Mouse (Mus musculus) olfactory bulb, adult 2 months (tissue): ENCODE measurements around the gene Gm2974. TPM values are rescaled to one million over a fixed set of nuclear protein-coding genes. Genes with fewer than 3 reads are reported as not detected.
"Not testable (repeated sequence)": the region's sequence is repeated elsewhere in the genome, so short reads cannot be mapped to it uniquely, and the experiment has no call there.

Experiments
- H3K27ac ChIP-seq: fragments of 200-500 bp; 2 replicates; pipeline ENCODE4 v1.5.1; 2012; ENCODE audit warnings: low read depth, low read length; ENCODE audit not compliant: insufficient read depth
- H3K4me1 ChIP-seq: fragments of 200-500 bp; 2 replicates; pipeline ENCODE4 v1.6.1; 2012; ENCODE audit warnings: low read length; ENCODE audit not compliant: control insufficient read depth, insufficient read depth
- H3K4me3 ChIP-seq: fragments of 200-500 bp; 2 replicates; pipeline ENCODE4 v1.5.1; 2012; ENCODE audit warnings: mild to moderate bottlenecking, low read depth, low read length, moderate library complexity; ENCODE audit not compliant: insufficient read depth
- WGBS: fragments of 180-500 bp; shearing (Covaris S2); methylation state at CpG from one replicate; pipeline ENCODE4 v1.1.7; 2018; 5-methylcytosine and 5-hydroxymethylcytosine counted together
- polyA plus RNA-seq: library from polyadenylated mRNA; stranded (reverse); fragments of >200 nt; gene quantifications from 2 replicates; pipeline ENCODE4 v1.2.4, GENCODE M21; 2012; ENCODE audit warnings: low replicate concordance; ENCODE audit not compliant: missing spikeins, insufficient read depth, insufficient read length

The Gm2974 gene
- polyA plus RNA-seq = not detected in 2 replicates

- H3K4me3 ChIP-seq = peak within 1 kb of the TSS; percentile 41
- H3K4me1 ChIP-seq, H3K27ac ChIP-seq: not testable (repeated sequence)
- WGBS = 5% methylated on average over 37 of the region's 59 CpGs
Observed at GRCm38 (mm10) chr14:4182491-4183210, at the start of gene Gm2974. Gene Gm2974, plus strand, starts transcription at chr14:4182576.

GRCm38 (mm10) chr14:4141646-4142045 is 40.7 kb upstream of the Gm2974 start:
- H3K27ac ChIP-seq, H3K4me1 ChIP-seq, H3K4me3 ChIP-seq: not testable (repeated sequence)
- WGBS = 96% methylated on average over 4 of the region's 4 CpGs

DNA sequence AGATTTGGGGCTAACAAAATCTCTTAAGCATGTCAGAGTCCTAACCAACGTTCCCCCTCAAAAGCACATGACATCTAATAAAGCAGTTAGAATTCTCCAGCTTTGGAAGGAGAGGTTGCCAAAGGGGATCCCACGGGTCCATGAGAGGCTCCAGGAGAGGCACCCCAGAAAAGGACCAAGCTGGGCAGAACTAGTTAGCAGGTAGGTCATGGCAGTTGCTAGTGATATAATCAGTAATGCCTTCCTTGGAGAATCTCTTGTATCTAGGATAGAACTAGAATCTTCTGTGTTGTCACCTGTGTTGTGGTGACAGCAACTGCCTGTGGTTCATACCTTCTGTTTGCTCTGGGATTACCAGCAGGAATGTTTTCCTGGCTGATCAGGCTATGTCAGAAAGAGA is 17.6 kb upstream of the Gm2974 start, which contains the start of gene Gm3127:
TSS of gene Gm3127 (plus strand) at position 301 of the 400 bp plus-strand sequence.
- H3K4me1 ChIP-seq, H3K4me3 ChIP-seq: not testable (repeated sequence)
- WGBS = 75% methylated on average over 1 of the region's 2 CpGs

GRCm38 (mm10) chr14:4182030-4182429 is 346 bp upstream of the Gm2974 start:
- 3% methylated on average over 14 of the region's 14 CpGs for WGBS
- H3K4me1 ChIP-seq, H3K27ac ChIP-seq: not testable (repeated sequence)
- H3K4me3 ChIP-seq = peak overlapping the region; percentile 24

More for the DNA sequence above, 17.6 kb upstream of the Gm2974 start, which contains the start of gene Gm3127:
- H3K27ac ChIP-seq = not testable (repeated sequence)

DNA sequence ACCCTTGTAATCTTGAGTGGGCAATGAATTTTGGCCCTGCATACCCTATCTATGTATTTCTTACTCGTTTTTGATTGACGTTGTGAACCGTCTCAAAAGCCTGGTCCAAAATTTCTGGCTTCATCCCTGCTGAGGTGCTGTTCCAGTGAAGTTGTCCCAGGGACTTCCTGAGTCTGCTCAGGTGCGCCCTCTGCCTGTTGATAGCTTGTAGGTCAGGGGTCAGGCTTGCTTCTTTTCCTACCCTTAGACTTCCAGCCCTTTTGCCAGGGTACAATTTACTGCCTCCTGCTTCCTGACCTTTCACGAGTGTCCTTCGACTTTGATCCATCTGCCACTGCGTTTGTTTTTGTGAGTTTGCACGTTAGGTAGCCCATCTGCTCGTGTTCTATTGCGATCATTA is 999 bp downstream of the Gm2974 start:
- not testable (repeated sequence) for H3K4me1 ChIP-seq, H3K27ac ChIP-seq, H3K4me3 ChIP-seq
- WGBS = 39% methylated on average over 5 of the region's 10 CpGs

GRCm38 (mm10) chr14:4249331-4249730 is 67.0 kb downstream of the Gm2974 start, which contains the start of gene Gm3138:
Gene Gm3138, plus strand, starts transcription at chr14:4249631.
- WGBS = no CpG with 5 or more reads among the region's 2 CpGs
- H3K27ac ChIP-seq, H3K4me1 ChIP-seq, H3K4me3 ChIP-seq: not testable (repeated sequence)

Other genes with a start within 250 kb of the Gm2974 start
- not detected in 2 replicates for gene Gm3095, start 219.0 kb upstream of the Gm2974 start, polyA plus RNA-seq
- gene Gm3099, start 184.2 kb upstream of the Gm2974 start, polyA plus RNA-seq = not detected in 2 replicates
- not detected in 2 replicates for gene Gm5796, start 158.6 kb upstream of the Gm2974 start, polyA plus RNA-seq
- gene Gm3115, start 98.5 kb upstream of the Gm2974 start, polyA plus RNA-seq = not detected in 2 replicates
- gene Gm8108, start 72.0 kb upstream of the Gm2974 start, polyA plus RNA-seq = not detected in 2 replicates
- not detected in 2 replicates for gene Gm3127, start 17.5 kb upstream of the Gm2974 start, polyA plus RNA-seq
- gene Gm3138, start 67.1 kb downstream of the Gm2974 start, polyA plus RNA-seq = not detected in 2 replicates
- not detected in 2 replicates for gene Gm3149, start 134.7 kb downstream of the Gm2974 start, polyA plus RNA-seq
- gene 2610042L04Rik, start 152.2 kb downstream of the Gm2974 start, polyA plus RNA-seq = not detected in 2 replicates
- not detected in 2 replicates for gene Gm3159, start 214.9 kb downstream of the Gm2974 start, polyA plus RNA-seq
- gene Gm3164, start 232.9 kb downstream of the Gm2974 start, polyA plus RNA-seq = not detected in 2 replicates
- not detected in 2 replicates for gene Gm3173, start 248.4 kb downstream of the Gm2974 start, polyA plus RNA-seq